Mouse (Mus musculus) forebrain, embryonic 13.5 days (tissue): Measurements from ENCODE around the gene Tbc1d4. TPM values are rescaled to one million over a fixed set of nuclear protein-coding genes. Genes with fewer than 3 reads are reported as not detected.
"Not testable (repeated sequence)": the region's sequence is repeated elsewhere in the genome, so short reads cannot be mapped to it uniquely, and the experiment has no call there.

Experiments
- ATAC-seq: fragments of 200-750 bp; cut with Nextera tagmentation; 2 replicates; pipeline ENCODE4 v1.8.0; 2017
- H3K27ac ChIP-seq: fragments of 300-500 bp; sonication (generic); 2 replicates; pipeline ENCODE4 v1.5.1; 2015; ENCODE audit warnings: inconsistent platforms, mild to moderate bottlenecking, moderate library complexity
- H3K27me3 ChIP-seq: fragments of 300-500 bp; sonication (generic); 2 replicates; pipeline ENCODE4 v1.6.1; 2015; ENCODE audit warnings: mild to moderate bottlenecking, inconsistent platforms
- H3K36me3 ChIP-seq: fragments of 300-500 bp; sonication (generic); 2 replicates; pipeline ENCODE4 v1.6.1; 2015; ENCODE audit warnings: mild to moderate bottlenecking, inconsistent platforms; ENCODE audit not compliant: poor library complexity, severe bottlenecking
- H3K4me1 ChIP-seq: fragments of 300-500 bp; sonication (generic); 2 replicates; pipeline ENCODE4 v1.6.1; 2015; ENCODE audit warnings: inconsistent platforms
- H3K4me2 ChIP-seq: fragments of 300-500 bp; sonication (generic); 2 replicates; pipeline ENCODE4 v1.6.1; 2015; ENCODE audit warnings: inconsistent platforms, mild to moderate bottlenecking, moderate library complexity
- H3K4me3 ChIP-seq: fragments of 300-500 bp; sonication (generic); 2 replicates; pipeline ENCODE4 v1.5.1; 2015; ENCODE audit warnings: mild to moderate bottlenecking, inconsistent platforms
- H3K9ac ChIP-seq: fragments of 300-500 bp; sonication (generic); 2 replicates; pipeline ENCODE4 v1.6.1; 2015; ENCODE audit warnings: mild to moderate bottlenecking, inconsistent platforms
- H3K9me3 ChIP-seq: fragments of 300-500 bp; sonication (generic); replicated peaks from 2 replicates; pipeline ENCODE4 v1.6.1; 2016; ENCODE audit warnings: inconsistent platforms
- WGBS: fragments of 180-500 bp; shearing (Covaris S2); methylation state at CpG from one replicate; pipeline ENCODE4 v1.1.7; 2015; 5-methylcytosine and 5-hydroxymethylcytosine counted together
- polyA plus RNA-seq: library from polyadenylated mRNA; unstranded; fragments of >200 nt; fragmentation: Nextera tagmentation; extraction: Ambion mirVana; gene quantifications from 2 replicates; pipeline ENCODE4 v1.2.1, GENCODE M21; 2015

The Tbc1d4 gene
- polyA plus RNA-seq, 1 experiment from 2014 or later, result 7.3 TPM

GRCm38 (mm10) chr14:101591101-101591500 lies 17.9 kb downstream of the Tbc1d4 start:
- ATAC-seq, result no peak
- Histone ChIP-seq H3K4me3 (no peak overlapping the region), H3K27ac (no peak overlapping the region), H3K27me3 (no peaks in the 10 kb centered on the region), H3K4me1 (no peaks in the 10 kb centered on the region), H3K4me2 (no peak overlapping the region), H3K9ac (no peak overlapping the region), H3K9me3 (no peaks in the 10 kb centered on the region), H3K36me3 (no peaks in the 10 kb centered on the region)
- 51% methylated on average over 5 of the region's 5 CpGs for WGBS

- 75% methylated on average over 3 of the region's 4 CpGs for WGBS
- H3K4me1 ChIP-seq, H3K9ac ChIP-seq, H3K27ac ChIP-seq, H3K36me3 ChIP-seq, H3K9me3 ChIP-seq, ATAC-seq, H3K27me3 ChIP-seq, H3K4me3 ChIP-seq, H3K4me2 ChIP-seq: not testable (repeated sequence)
Observed at GRCm38 (mm10) chr14:101588209-101588991, 20.6 kb downstream of the Tbc1d4 start.

- not testable (repeated sequence) for H3K9me3 ChIP-seq, H3K4me2 ChIP-seq, H3K9ac ChIP-seq, H3K4me3 ChIP-seq, ATAC-seq, H3K27me3 ChIP-seq, H3K4me1 ChIP-seq, H3K27ac ChIP-seq, H3K36me3 ChIP-seq
- 87% methylated on average over 4 of the region's 6 CpGs for WGBS
Observed at GRCm38 (mm10) chr14:101587366-101588040, 21.5 kb downstream of the Tbc1d4 start.

- Histone ChIP-seq H3K27ac (no peak overlapping the region), H3K36me3 (no peaks in the 10 kb centered on the region), H3K27me3 (no peaks in the 10 kb centered on the region), H3K4me3 (no peak overlapping the region), H3K4me1 (no peaks in the 10 kb centered on the region), H3K9me3 (no peaks in the 10 kb centered on the region), H3K4me2 (no peak overlapping the region), H3K9ac (no peak overlapping the region)
- ATAC-seq, result no peak
- 70% methylated on average over 7 of the region's 7 CpGs for WGBS
Observed at GRCm38 (mm10) chr14:101586096-101586495, 22.9 kb downstream of the Tbc1d4 start.

- no peaks in the 10 kb centered on the region for H3K4me1 ChIP-seq
- no peaks in the 10 kb centered on the region for H3K27me3 ChIP-seq
- H3K9me3 ChIP-seq, result no peaks in the 10 kb centered on the region
- H3K36me3 ChIP-seq, result no peaks in the 10 kb centered on the region
- H3K4me2 ChIP-seq, result no peak overlapping the region
- no peak overlapping the region for H3K9ac ChIP-seq
- 28% methylated on average over 3 of the region's 3 CpGs for WGBS
- no peak overlapping the region for H3K27ac ChIP-seq
- ATAC-seq, result no peak
- H3K4me3 ChIP-seq, result no peak overlapping the region
Observed at GRCm38 (mm10) chr14:101575651-101576050, 33.3 kb downstream of the Tbc1d4 start.

- Histone ChIP-seq H3K4me1 (no peaks in the 10 kb centered on the region), H3K4me3 (no peak overlapping the region), H3K9ac (no peak overlapping the region), H3K4me2 (no peak overlapping the region), H3K9me3 (no peaks in the 10 kb centered on the region), H3K36me3 (no peaks in the 10 kb centered on the region), H3K27ac (no peak overlapping the region), H3K27me3 (no peaks in the 10 kb centered on the region)
- no peak for ATAC-seq
- WGBS, result 92% methylated on average over 1 of the region's 1 CpGs
Observed at GRCm38 (mm10) chr14:101574536-101574935, 34.5 kb downstream of the Tbc1d4 start.

- H3K27me3 ChIP-seq, result no peaks in the 10 kb centered on the region
- no peak overlapping the region for H3K4me2 ChIP-seq
- H3K9me3 ChIP-seq, result no peaks in the 10 kb centered on the region
- ATAC-seq, result no peak
- H3K9ac ChIP-seq, result no peak overlapping the region
- H3K4me1 ChIP-seq, result no peaks in the 10 kb centered on the region
- H3K36me3 ChIP-seq, result no peaks in the 10 kb centered on the region
- 86% methylated on average over 7 of the region's 7 CpGs for WGBS
- H3K27ac ChIP-seq, result no peak overlapping the region
- no peak overlapping the region for H3K4me3 ChIP-seq
Observed at GRCm38 (mm10) chr14:101573107-101573614, 35.8 kb downstream of the Tbc1d4 start.

- 84% methylated on average over 2 of the region's 2 CpGs for WGBS
- Histone ChIP-seq H3K9me3 (no peaks in the 10 kb centered on the region), H3K4me2 (no peak overlapping the region), H3K4me1 (no peaks in the 10 kb centered on the region), H3K27ac (no peak overlapping the region), H3K4me3 (no peak overlapping the region), H3K27me3 (no peaks in the 10 kb centered on the region), H3K36me3 (no peaks in the 10 kb centered on the region), H3K9ac (no peak overlapping the region)
- ATAC-seq, result no peak
Observed at GRCm38 (mm10) chr14:101568828-101569227, 40.2 kb downstream of the Tbc1d4 start.

- Histone ChIP-seq H3K27ac (no peak overlapping the region), H3K27me3 (no peaks in the 10 kb centered on the region), H3K4me3 (no peak overlapping the region), H3K4me1 (no peaks in the 10 kb centered on the region), H3K4me2 (no peak overlapping the region), H3K36me3 (no peaks in the 10 kb centered on the region), H3K9ac (no peak overlapping the region), H3K9me3 (no peaks in the 10 kb centered on the region)
- ATAC-seq, result no peak
- 97% methylated on average over 2 of the region's 2 CpGs for WGBS
Observed at GRCm38 (mm10) chr14:101566717-101567116, 42.3 kb downstream of the Tbc1d4 start.

- Histone ChIP-seq H3K27ac (no peak overlapping the region), H3K4me1 (peaks cover under 1% of the 10 kb centered on the region; the same call in 1 of the 2 replicates), H3K27me3 (no peaks in the 10 kb centered on the region), H3K4me2 (no peak overlapping the region), H3K36me3 (no peaks in the 10 kb centered on the region), H3K9me3 (no peaks in the 10 kb centered on the region), H3K4me3 (no peak overlapping the region), H3K9ac (no peak overlapping the region)
- WGBS, result 51% methylated on average over 3 of the region's 3 CpGs
- no peak for ATAC-seq
Observed at GRCm38 (mm10) chr14:101565661-101566060, 43.3 kb downstream of the Tbc1d4 start.

- Histone ChIP-seq H3K36me3 (no peaks in the 10 kb centered on the region), H3K27ac (no peak overlapping the region), H3K4me2 (no peak overlapping the region), H3K27me3 (no peaks in the 10 kb centered on the region), H3K4me3 (no peak overlapping the region), H3K9me3 (no peaks in the 10 kb centered on the region), H3K4me1 (peaks cover 3% of the 10 kb centered on the region; the same call in 1 of the 2 replicates), H3K9ac (no peak overlapping the region)
- peak; percentile 71 for ATAC-seq
- 55% methylated on average over 12 of the region's 12 CpGs for WGBS
Observed at GRCm38 (mm10) chr14:101561251-101561701, 47.7 kb downstream of the Tbc1d4 start.

GRCm38 (mm10) chr14:101559446-101559845 lies 49.5 kb downstream of the Tbc1d4 start:
- WGBS, result 76% methylated on average over 3 of the region's 3 CpGs
- no peaks in the 10 kb centered on the region for H3K36me3 ChIP-seq
- H3K27me3 ChIP-seq, result no peaks in the 10 kb centered on the region
- no peak for ATAC-seq
- no peak overlapping the region for H3K27ac ChIP-seq
- H3K4me1 ChIP-seq, result peaks cover 3% of the 10 kb centered on the region; the same call in 1 of the 2 replicates
- H3K4me2 ChIP-seq, result no peak overlapping the region
- H3K4me3 ChIP-seq, result no peak overlapping the region
- H3K9ac ChIP-seq, result no peak overlapping the region
- H3K9me3 ChIP-seq, result no peaks in the 10 kb centered on the region
